Mouse (Mus musculus) ES-Bruce4 (cell line): ENCODE data around the gene Slc25a19. TPM values are rescaled to one million over a fixed set of nuclear protein-coding genes. Genes with fewer than 3 reads are reported as not detected.

Experiments
- H3K27ac ChIP-seq: 2 replicates; pipeline ENCODE4 v1.5.1; 2012; ENCODE audit warnings: low read length, inconsistent platforms; ENCODE audit not compliant: insufficient read depth
- H3K27me3 ChIP-seq: 2 replicates; pipeline ENCODE4 v1.6.1; 2012; ENCODE audit warnings: mild to moderate bottlenecking, low read length, inconsistent platforms; ENCODE audit not compliant: control insufficient read depth, poor library complexity, insufficient read depth, severe bottlenecking
- H3K36me3 ChIP-seq: 2 replicates; pipeline ENCODE4 v1.6.1; 2012; ENCODE audit warnings: inconsistent platforms, mild to moderate bottlenecking, low read length, moderate library complexity; ENCODE audit not compliant: control insufficient read depth, poor library complexity, insufficient read depth, severe bottlenecking
- H3K4me1 ChIP-seq: one replicate; pipeline ENCODE4 v1.8.1; 2011; ENCODE audit warnings: low read length; ENCODE audit not compliant: control insufficient read depth, insufficient read depth
- H3K4me3 ChIP-seq: 2 replicates; pipeline ENCODE4 v1.5.1; 2011; ENCODE audit warnings: low read depth, mild to moderate bottlenecking, low read length
- H3K9ac ChIP-seq: 2 replicates; pipeline ENCODE4 v1.6.1; 2012; ENCODE audit warnings: low read depth, mild to moderate bottlenecking, inconsistent platforms; ENCODE audit not compliant: poor library complexity, severe bottlenecking
- H3K9me3 ChIP-seq: replicated peaks from 2 replicates; pipeline ENCODE4 v1.6.1; 2012; ENCODE audit warnings: mild to moderate bottlenecking, low read length, inconsistent platforms; ENCODE audit not compliant: control insufficient read depth, poor library complexity, insufficient read depth, severe bottlenecking
- CTCF ChIP-seq: IDR thresholded peaks from one replicate; pipeline ENCODE4 v1.8.1; 2011; ENCODE audit warnings: low read depth, low read length
- EP300 ChIP-seq: IDR thresholded peaks from 2 replicates; pipeline ENCODE4 v1.6.1; 2011; ENCODE audit warnings: low read depth, low read length; ENCODE audit not compliant: insufficient read depth
- POLR2A ChIP-seq: IDR thresholded peaks from one replicate; pipeline ENCODE4 v1.8.1; 2011; ENCODE audit warnings: low read length; ENCODE audit not compliant: insufficient read depth
- polyA plus RNA-seq: library from polyadenylated mRNA; stranded (reverse); fragments of >200 nt; gene quantifications from 2 replicates; pipeline ENCODE4 v1.2.4, GENCODE M21; 2011; ENCODE audit warnings: low read depth; ENCODE audit not compliant: missing spikeins, insufficient read depth, insufficient read length

Gene Slc25a19
- polyA plus RNA-seq, 1 experiment, result 34.7 TPM

DNA sequence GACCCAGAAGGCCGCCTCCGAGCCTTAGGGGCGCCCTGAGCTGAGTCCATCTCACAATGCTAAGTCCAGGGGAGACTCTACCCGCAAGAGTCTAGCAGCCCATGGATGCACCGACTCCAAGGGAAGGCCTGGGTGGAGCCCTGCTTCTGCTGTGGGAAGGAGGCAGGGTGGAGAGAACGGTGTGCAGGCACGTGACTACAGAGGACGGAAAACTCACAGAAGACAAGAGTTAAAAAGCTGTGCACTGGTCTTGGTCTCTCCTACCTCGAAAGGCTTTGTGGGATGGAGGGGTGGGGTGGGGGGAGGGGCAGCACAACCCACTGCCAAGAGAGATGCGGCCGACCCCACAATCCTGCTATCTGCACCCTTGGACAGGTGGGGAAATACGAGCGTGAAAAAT is 16.2 kb upstream of the Slc25a19 start:
- TF ChIP-seq CTCF, result no peak
- no peak for TF ChIP-seq POLR2A
- TF ChIP-seq EP300, result no peak
- Histone ChIP-seq H3K36me3 (no peaks in the 10 kb centered on the region), H3K4me3 (no peak overlapping the region), H3K4me1 (peaks cover 14% of the 10 kb centered on the region), H3K27ac (no peak overlapping the region), H3K27me3 (no peaks in the 10 kb centered on the region), H3K9ac (no peak overlapping the region), H3K9me3 (no peaks in the 10 kb centered on the region)

DNA sequence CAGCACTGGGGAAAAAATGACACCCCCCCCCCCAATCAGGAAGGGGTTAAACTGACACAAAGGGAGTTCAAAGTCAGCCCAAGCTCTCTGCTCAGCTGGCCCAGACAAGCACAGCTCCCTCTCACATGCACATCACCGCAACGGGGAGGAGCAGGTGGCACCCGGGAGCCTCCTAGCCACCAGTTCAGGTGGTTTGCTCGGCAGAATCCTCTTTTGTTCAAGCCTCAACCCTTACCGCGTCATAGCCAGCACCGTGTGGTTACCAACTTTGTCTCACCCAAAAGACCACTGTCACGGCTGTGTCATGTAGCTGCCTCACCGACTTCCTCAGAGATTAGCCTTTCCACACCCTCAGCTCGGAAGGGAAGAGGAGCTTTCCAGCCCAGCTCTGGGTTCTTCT is 15.2 kb upstream of the Slc25a19 start:
- no peak for TF ChIP-seq CTCF
- peak overlapping the region; percentile 9 for H3K27ac ChIP-seq
- no peaks in the 10 kb centered on the region for H3K9me3 ChIP-seq
- H3K4me1 ChIP-seq, result peaks cover 18% of the 10 kb centered on the region
- no peak overlapping the region for H3K4me3 ChIP-seq
- no peaks in the 10 kb centered on the region for H3K36me3 ChIP-seq
- no peaks in the 10 kb centered on the region for H3K27me3 ChIP-seq
- H3K9ac ChIP-seq, result no peak overlapping the region

DNA sequence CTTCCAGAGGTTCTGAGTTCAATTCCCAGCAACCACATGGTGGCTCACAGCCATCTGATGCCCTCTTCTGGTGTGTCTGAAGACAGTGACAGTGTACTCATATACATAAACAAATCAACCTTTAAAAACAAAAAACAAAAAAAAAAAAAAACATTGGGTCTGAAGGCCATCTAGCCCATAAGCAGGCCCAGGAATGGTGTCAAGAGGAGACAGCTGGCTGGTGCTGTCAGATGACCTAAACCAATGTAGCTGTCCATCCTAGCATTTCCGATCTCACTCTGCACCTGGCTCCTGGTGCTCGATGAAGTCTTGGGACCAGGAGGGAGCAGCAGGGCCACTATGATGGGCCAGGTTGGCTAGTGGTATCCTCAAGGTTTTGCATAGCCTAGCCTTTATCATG is 14.6 kb upstream of the Slc25a19 start:
- TF ChIP-seq POLR2A (no peak), CTCF (no peak), EP300 (no peak)
- no peak overlapping the region for H3K9ac ChIP-seq
- H3K4me1 ChIP-seq, result peaks cover 18% of the 10 kb centered on the region
- no peaks in the 10 kb centered on the region for H3K36me3 ChIP-seq
- H3K27me3 ChIP-seq, result no peaks in the 10 kb centered on the region
- H3K27ac ChIP-seq, result peak overlapping the region; percentile 9
- no peaks in the 10 kb centered on the region for H3K9me3 ChIP-seq
- no peak overlapping the region for H3K4me3 ChIP-seq

DNA sequence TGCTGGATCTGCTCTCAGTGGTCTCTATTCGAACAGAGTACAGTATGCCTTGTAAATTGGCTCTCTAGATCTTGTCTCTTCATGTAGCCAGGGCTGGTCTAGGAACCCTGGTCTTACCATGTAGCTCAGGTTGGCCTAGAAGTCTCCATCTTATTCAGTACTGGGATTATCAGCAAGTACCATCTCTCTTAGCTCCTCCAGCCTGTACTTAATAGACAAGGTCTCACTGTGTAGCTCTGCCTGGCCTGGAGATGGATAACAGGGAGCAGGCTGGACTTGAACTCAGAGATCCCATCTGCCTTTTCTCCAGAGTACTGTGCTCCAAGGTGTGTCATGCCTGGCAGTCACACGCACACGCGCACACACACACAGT is 13.6 kb upstream of the Slc25a19 start:
- TF ChIP-seq POLR2A, result no peak
- TF ChIP-seq EP300, result no peak
- no peak for TF ChIP-seq CTCF
- Histone ChIP-seq H3K27ac (peak overlapping the region; percentile 47), H3K9ac (no peak overlapping the region), H3K27me3 (no peaks in the 10 kb centered on the region), H3K4me1 (peaks cover 18% of the 10 kb centered on the region), H3K4me3 (no peak overlapping the region), H3K36me3 (no peaks in the 10 kb centered on the region), H3K9me3 (no peaks in the 10 kb centered on the region)

DNA sequence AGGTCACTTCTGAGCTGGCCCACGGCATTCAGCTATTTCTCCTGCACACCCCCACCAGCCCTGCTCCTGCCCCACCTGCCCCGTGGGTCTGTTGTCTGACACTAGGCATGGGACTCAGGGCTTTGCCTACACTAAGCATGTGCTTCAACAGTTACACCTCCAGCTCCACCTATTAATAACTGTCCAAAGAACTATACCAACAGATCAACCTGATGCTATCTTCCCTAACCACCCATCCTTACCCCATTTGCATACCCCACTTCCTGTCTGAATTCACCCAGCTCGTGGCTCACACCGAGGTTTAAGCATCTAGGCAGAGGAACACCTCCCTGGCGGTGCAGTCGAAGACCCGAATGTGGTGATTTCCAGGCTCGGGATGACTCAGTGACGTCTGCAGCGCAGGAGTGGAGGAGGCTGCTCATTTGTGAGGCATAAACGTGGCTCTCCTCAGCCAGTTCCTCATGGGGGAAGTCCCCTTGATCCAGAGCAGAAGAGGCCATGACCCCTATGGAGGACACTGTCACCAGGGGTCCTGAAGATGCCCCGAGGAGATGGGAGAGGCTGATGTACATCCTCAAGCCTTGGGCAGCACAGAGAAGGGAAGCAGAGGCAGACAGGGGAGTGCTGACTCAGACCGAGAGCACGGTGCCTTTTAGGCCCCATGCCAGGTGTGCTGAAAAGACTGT is 13.0 kb upstream of the Slc25a19 start:
- Histone ChIP-seq H3K9ac (no peak overlapping the region), H3K4me3 (no peak overlapping the region; the same call in 1 of the 2 replicates), H3K4me1 (peaks cover 18% of the 10 kb centered on the region), H3K27me3 (no peaks in the 10 kb centered on the region), H3K27ac (peak overlapping the region; percentile 47), H3K9me3 (no peaks in the 10 kb centered on the region), H3K36me3 (no peaks in the 10 kb centered on the region)
- peak; percentile 90 for TF ChIP-seq EP300
- TF ChIP-seq CTCF, result no peak

DNA sequence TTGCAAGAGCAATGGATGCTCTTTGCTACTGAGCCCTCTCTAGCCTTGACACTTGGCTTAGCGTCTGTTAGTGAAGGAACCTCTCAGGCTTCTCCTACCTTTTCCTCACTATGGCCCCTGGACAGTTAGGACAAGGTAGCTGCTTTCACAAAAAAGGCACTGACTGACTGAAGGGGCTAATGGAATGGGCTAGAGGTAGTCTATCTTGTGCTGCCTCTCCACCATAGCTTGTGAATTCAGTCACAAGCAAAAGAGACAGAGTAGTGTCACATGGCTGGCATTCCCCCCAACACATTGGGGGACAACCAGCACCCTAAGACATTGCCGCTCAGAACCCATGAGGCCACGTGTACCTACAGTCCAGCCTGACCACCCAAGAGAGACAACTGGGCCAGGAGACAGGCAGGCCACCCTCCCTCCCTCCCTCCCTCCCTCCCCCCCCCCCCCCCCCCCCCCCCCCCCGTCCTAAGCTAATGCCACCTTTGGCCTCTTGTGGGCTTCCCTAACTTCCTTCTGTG is 12.3 kb upstream of the Slc25a19 start:
- Histone ChIP-seq H3K27me3 (no peaks in the 10 kb centered on the region), H3K9ac (no peak overlapping the region), H3K4me3 (no peak overlapping the region), H3K4me1 (peaks cover 18% of the 10 kb centered on the region), H3K36me3 (no peaks in the 10 kb centered on the region), H3K27ac (no peak overlapping the region), H3K9me3 (no peaks in the 10 kb centered on the region)
- no peak for TF ChIP-seq CTCF
- no peak for TF ChIP-seq EP300
- no peak for TF ChIP-seq POLR2A
